Mouse (Mus musculus) limb, embryonic 15.5 days (tissue): ENCODE measurements at regions not wholly inside any gene's neighbourhood (a gene's known extent, or its start where the extent isn't known, plus 50 kb on each side); places are given as distances from the start of the nearest gene placed in this dataset.

Experiments used
- ATAC-seq: fragments of 200-750 bp; cut with Nextera tagmentation; 2 replicates; pipeline ENCODE4 v1.8.0; 2017; ENCODE audit warnings: low read depth, moderate TSS enrichment; ENCODE audit not compliant: insufficient number of reproducible peaks, low FRiP score, low TSS enrichment
- H3K27ac ChIP-seq: fragments of 300-500 bp; sonication (generic); 2 replicates; pipeline ENCODE4 v1.5.1; 2015; ENCODE audit warnings: moderate library complexity, mild to moderate bottlenecking, inconsistent platforms
- H3K27me3 ChIP-seq: fragments of 300-500 bp; sonication (generic); 2 replicates; pipeline ENCODE4 v1.6.1; 2015; ENCODE audit warnings: inconsistent platforms
- H3K36me3 ChIP-seq: fragments of 300-500 bp; sonication (generic); 2 replicates; pipeline ENCODE4 v1.6.1; 2015; ENCODE audit warnings: inconsistent platforms
- H3K4me1 ChIP-seq: fragments of 300-500 bp; sonication (generic); 2 replicates; pipeline ENCODE4 v1.6.1; 2015; ENCODE audit warnings: inconsistent platforms
- H3K4me2 ChIP-seq: fragments of 300-500 bp; sonication (generic); 2 replicates; pipeline ENCODE4 v1.6.1; 2015; ENCODE audit warnings: mild to moderate bottlenecking, inconsistent platforms
- H3K4me3 ChIP-seq: fragments of 300-500 bp; sonication (generic); 2 replicates; pipeline ENCODE4 v1.5.1; 2015; ENCODE audit warnings: mild to moderate bottlenecking, inconsistent platforms
- H3K9ac ChIP-seq: fragments of 300-500 bp; sonication (generic); 2 replicates; pipeline ENCODE4 v1.6.1; 2015; ENCODE audit warnings: inconsistent platforms
- H3K9me3 ChIP-seq: fragments of 300-500 bp; sonication (generic); 2 replicates; pipeline ENCODE4 v1.6.1; 2016; ENCODE audit warnings: inconsistent platforms
- WGBS: fragments of 180-500 bp; shearing (Covaris S2); methylation state at CpG from one replicate; pipeline ENCODE4 v1.1.7; 2015; 5-methylcytosine and 5-hydroxymethylcytosine counted together

DNA sequence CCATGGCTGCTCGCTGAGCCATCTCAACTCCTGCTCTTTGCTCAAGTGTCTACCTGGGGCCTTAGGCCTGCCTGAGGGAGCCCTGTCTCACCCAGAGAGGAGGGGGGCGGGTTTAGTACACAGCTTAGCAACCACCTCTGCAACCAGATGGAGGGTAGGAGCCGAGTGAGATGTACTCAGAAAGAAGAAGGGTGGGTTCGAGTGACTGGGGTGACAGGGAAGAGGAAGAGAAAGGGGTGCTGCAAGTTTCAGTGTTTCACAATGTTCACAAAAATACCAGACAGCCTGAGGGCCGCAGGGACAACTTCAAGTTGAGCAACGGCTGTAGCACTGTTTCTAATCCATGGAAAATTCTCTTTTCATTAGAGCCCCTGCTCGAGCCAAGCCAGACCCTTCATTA, 84.4 kb downstream of the Zfp36l2 start:
- Histone ChIP-seq H3K27ac (peak overlapping the region; percentile 54), H3K4me1 (peaks cover 28% of the 10 kb centered on the region), H3K36me3 (no peaks in the 10 kb centered on the region), H3K9ac (no peak overlapping the region), H3K27me3 (no peaks in the 10 kb centered on the region), H3K9me3 (no peaks in the 10 kb centered on the region), H3K4me2 (no peak overlapping the region), H3K4me3 (no peak overlapping the region)
- no peak for ATAC-seq
- WGBS: 55% methylated on average over 7 of the region's 7 CpGs

- 75% methylated on average over 1 of the region's 1 CpGs for WGBS
- Histone ChIP-seq H3K4me3 (no peak overlapping the region), H3K9ac (no peak overlapping the region), H3K9me3 (no peaks in the 10 kb centered on the region), H3K4me2 (no peak overlapping the region), H3K36me3 (no peaks in the 10 kb centered on the region), H3K4me1 (peaks cover 40% of the 10 kb centered on the region), H3K27me3 (no peaks in the 10 kb centered on the region), H3K27ac (no peak overlapping the region)
- ATAC-seq: no peak
Observed at GRCm38 (mm10) chr17:84101652-84102051, 86.1 kb downstream of the Zfp36l2 start.

- H3K27me3 ChIP-seq: no peaks in the 10 kb centered on the region
- no peak overlapping the region for H3K4me2 ChIP-seq
- H3K36me3 ChIP-seq: no peaks in the 10 kb centered on the region
- ATAC-seq: no peak
- no peaks in the 10 kb centered on the region for H3K9me3 ChIP-seq
- WGBS: 48% methylated on average over 10 of the region's 10 CpGs
- H3K27ac ChIP-seq: 0 out of 2 replicates have a peak overlapping the region, but pooled peaks have one; percentile 27
- H3K9ac ChIP-seq: no peak overlapping the region
- H3K4me3 ChIP-seq: no peak overlapping the region
- H3K4me1 ChIP-seq: peaks cover 46% of the 10 kb centered on the region
Observed at GRCm38 (mm10) chr17:84100523-84100922, 87.2 kb downstream of the Zfp36l2 start.

GRCm38 (mm10) chr17:84099737-84100136, 88.0 kb downstream of the Zfp36l2 start:
- H3K27ac ChIP-seq: no peak overlapping the region
- no peaks in the 10 kb centered on the region for H3K36me3 ChIP-seq
- ATAC-seq: no peak
- H3K4me2 ChIP-seq: no peak overlapping the region
- H3K27me3 ChIP-seq: no peaks in the 10 kb centered on the region
- 84% methylated on average over 9 of the region's 9 CpGs for WGBS
- no peaks in the 10 kb centered on the region for H3K9me3 ChIP-seq
- peaks cover 47% of the 10 kb centered on the region for H3K4me1 ChIP-seq
- H3K4me3 ChIP-seq: no peak overlapping the region
- no peak overlapping the region for H3K9ac ChIP-seq

- H3K4me1 ChIP-seq: peaks cover 38% of the 10 kb centered on the region
- H3K9ac ChIP-seq: no peak overlapping the region
- no peak overlapping the region for H3K4me3 ChIP-seq
- 82% methylated on average over 6 of the region's 6 CpGs for WGBS
- H3K27ac ChIP-seq: no peak overlapping the region
- no peak for ATAC-seq
- no peak overlapping the region for H3K4me2 ChIP-seq
- H3K27me3 ChIP-seq: no peaks in the 10 kb centered on the region
- no peaks in the 10 kb centered on the region for H3K36me3 ChIP-seq
- no peaks in the 10 kb centered on the region for H3K9me3 ChIP-seq
Observed at GRCm38 (mm10) chr17:84097871-84098430, 89.8 kb downstream of the Zfp36l2 start.

- Histone ChIP-seq H3K4me2 (no peak overlapping the region), H3K27ac (0 out of 2 replicates have a peak overlapping the region, but pooled peaks have one; percentile 33), H3K4me1 (peaks cover 38% of the 10 kb centered on the region), H3K36me3 (no peaks in the 10 kb centered on the region), H3K4me3 (no peak overlapping the region), H3K9ac (no peak overlapping the region), H3K9me3 (no peaks in the 10 kb centered on the region), H3K27me3 (no peaks in the 10 kb centered on the region)
- no peak for ATAC-seq
- WGBS: 74% methylated on average over 13 of the region's 13 CpGs
Observed at GRCm38 (mm10) chr17:84097286-84097685, 90.5 kb downstream of the Zfp36l2 start.

GRCm38 (mm10) chr17:84096345-84097260, 91.1 kb downstream of the Zfp36l2 start:
- H3K27ac ChIP-seq: peak overlapping the region; percentile 33; the same call in 1 of the 2 replicates
- H3K9ac ChIP-seq: peak overlapping the region; percentile 31
- ATAC-seq: peak; percentile 36; the same call in 1 of the 2 replicates
- no peaks in the 10 kb centered on the region for H3K36me3 ChIP-seq
- peaks cover 38% of the 10 kb centered on the region for H3K4me1 ChIP-seq
- H3K9me3 ChIP-seq: no peaks in the 10 kb centered on the region
- WGBS: 4% methylated on average over 59 of the region's 59 CpGs
- H3K4me3 ChIP-seq: peak overlapping the region; percentile 35
- peak overlapping the region; percentile 70 for H3K4me2 ChIP-seq
- H3K27me3 ChIP-seq: no peaks in the 10 kb centered on the region

- H3K36me3 ChIP-seq: no peaks in the 10 kb centered on the region
- peaks cover 38% of the 10 kb centered on the region for H3K4me1 ChIP-seq
- no peaks in the 10 kb centered on the region for H3K27me3 ChIP-seq
- H3K4me2 ChIP-seq: peak overlapping the region; percentile 70; the same call in 1 of the 2 replicates
- ATAC-seq: no peak
- H3K9ac ChIP-seq: no peak overlapping the region
- 0 out of 2 replicates have a peak overlapping the region, but pooled peaks have one; percentile 8 for H3K27ac ChIP-seq
- H3K9me3 ChIP-seq: no peaks in the 10 kb centered on the region
- WGBS: 49% methylated on average over 4 of the region's 4 CpGs
- H3K4me3 ChIP-seq: no peak overlapping the region
Observed at GRCm38 (mm10) chr17:84095829-84096228, 91.9 kb downstream of the Zfp36l2 start.

- H3K4me1 ChIP-seq: peaks cover 30% of the 10 kb centered on the region
- no peak overlapping the region for H3K27ac ChIP-seq
- H3K4me2 ChIP-seq: no peak overlapping the region
- no peaks in the 10 kb centered on the region for H3K36me3 ChIP-seq
- WGBS: 83% methylated on average over 2 of the region's 2 CpGs
- H3K9me3 ChIP-seq: no peaks in the 10 kb centered on the region
- ATAC-seq: no peak
- H3K27me3 ChIP-seq: no peaks in the 10 kb centered on the region
- H3K9ac ChIP-seq: no peak overlapping the region
- no peak overlapping the region for H3K4me3 ChIP-seq
Observed at GRCm38 (mm10) chr17:84095089-84095488, 92.7 kb downstream of the Zfp36l2 start.

DNA sequence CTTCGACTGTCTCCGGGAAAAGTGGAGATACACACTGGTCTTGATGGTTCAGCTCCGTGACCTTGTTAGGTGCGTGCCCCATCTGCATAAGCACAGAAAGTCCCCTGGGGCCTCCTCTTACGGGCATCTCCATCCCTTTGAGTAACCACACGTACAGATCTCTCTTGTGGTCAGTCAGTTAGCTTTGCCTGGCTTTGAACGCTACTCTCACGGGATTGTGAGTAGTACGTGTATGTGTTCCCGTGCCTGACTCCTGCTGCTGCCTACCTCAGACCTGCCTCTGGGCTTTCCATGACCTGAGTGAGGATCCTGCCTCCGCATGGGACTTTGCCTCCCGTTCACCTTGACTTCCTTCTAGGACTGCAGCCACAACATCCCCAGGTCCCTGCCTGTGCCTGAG, 101.4 kb downstream of the Zfp36l2 start:
- Histone ChIP-seq H3K9me3 (no peaks in the 10 kb centered on the region), H3K27ac (peak overlapping the region; percentile 81), H3K4me3 (no peak overlapping the region), H3K36me3 (no peaks in the 10 kb centered on the region), H3K4me2 (no peak overlapping the region), H3K9ac (no peak overlapping the region), H3K27me3 (no peaks in the 10 kb centered on the region), H3K4me1 (peaks cover 53% of the 10 kb centered on the region)
- ATAC-seq: no peak
- WGBS: 83% methylated on average over 12 of the region's 12 CpGs

DNA sequence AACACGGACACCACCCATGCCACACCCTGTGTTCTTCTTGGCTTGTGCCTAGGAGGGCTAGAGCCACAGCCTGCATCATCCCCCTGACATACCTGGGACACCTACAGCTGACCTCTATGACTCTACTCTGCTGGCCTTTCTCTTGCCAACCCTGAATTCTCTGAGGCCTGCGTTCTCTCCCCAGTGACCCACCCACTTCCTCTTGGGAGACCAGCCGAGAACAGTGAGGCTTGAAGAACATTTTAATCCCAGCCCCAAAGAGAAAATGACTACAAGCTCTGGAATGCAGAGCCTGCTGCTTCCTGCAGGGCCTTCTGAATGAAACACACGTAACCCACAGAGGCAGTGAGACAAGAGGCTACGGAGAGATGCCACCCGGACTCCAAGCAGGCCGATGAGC, 102.0 kb downstream of the Zfp36l2 start:
- Histone ChIP-seq H3K9me3 (no peaks in the 10 kb centered on the region), H3K4me3 (no peak overlapping the region), H3K4me2 (no peak overlapping the region), H3K9ac (no peak overlapping the region), H3K36me3 (no peaks in the 10 kb centered on the region), H3K4me1 (peaks cover 53% of the 10 kb centered on the region), H3K27ac (peak overlapping the region; percentile 81), H3K27me3 (no peaks in the 10 kb centered on the region)
- WGBS: 21% methylated on average over 7 of the region's 7 CpGs
- no peak for ATAC-seq

DNA sequence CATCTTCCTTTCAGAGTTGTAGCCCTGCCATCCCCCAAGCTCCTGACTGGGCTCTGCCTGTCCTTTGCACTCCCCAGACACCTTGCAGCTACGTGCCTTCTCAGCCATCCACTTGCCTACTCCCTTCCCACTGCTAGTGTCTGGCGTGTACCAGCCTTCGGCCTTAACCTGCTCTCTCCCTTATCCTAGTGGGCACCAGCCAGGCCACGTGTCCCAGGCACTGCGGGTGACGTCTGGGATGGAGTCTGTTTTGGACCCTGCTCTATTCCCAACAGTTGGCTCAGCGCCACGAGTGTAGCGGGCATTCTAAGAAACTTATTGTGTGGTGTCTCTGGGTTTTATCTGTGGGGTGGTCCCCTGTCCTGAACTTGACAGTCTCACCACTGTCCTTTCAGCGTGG, 102.5 kb downstream of the Zfp36l2 start:
- H3K9me3 ChIP-seq: no peaks in the 10 kb centered on the region
- no peak overlapping the region for H3K9ac ChIP-seq
- H3K4me1 ChIP-seq: peaks cover 53% of the 10 kb centered on the region
- 75% methylated on average over 10 of the region's 10 CpGs for WGBS
- no peak overlapping the region for H3K4me2 ChIP-seq
- peak overlapping the region; percentile 81; the same call in 1 of the 2 replicates for H3K27ac ChIP-seq
- no peak for ATAC-seq
- H3K27me3 ChIP-seq: no peaks in the 10 kb centered on the region
- H3K36me3 ChIP-seq: no peaks in the 10 kb centered on the region
- H3K4me3 ChIP-seq: no peak overlapping the region
